Mouse (Mus musculus) brain, embryonic 14.5 days (tissue): Measurements from ENCODE around the gene Pdk2.

ENCODE experiments used
- CTCF ChIP-seq: fragments of 200-500 bp; IDR thresholded peaks from 2 replicates; pipeline ENCODE4 v1.5.1; 2012; ENCODE audit warnings: inconsistent platforms, mild to moderate bottlenecking, moderate library complexity, borderline replicate concordance; ENCODE audit not compliant: insufficient read depth, insufficient read length; ENCODE audit errors: extremely low read depth
- POLR2A ChIP-seq: fragments of 200-500 bp; IDR thresholded peaks from 2 replicates; pipeline ENCODE4 v1.6.1; 2012; ENCODE audit warnings: mild to moderate bottlenecking, inconsistent platforms, borderline replicate concordance; ENCODE audit not compliant: poor library complexity, insufficient read depth, insufficient read length, severe bottlenecking; ENCODE audit errors: extremely low read depth

DNA sequence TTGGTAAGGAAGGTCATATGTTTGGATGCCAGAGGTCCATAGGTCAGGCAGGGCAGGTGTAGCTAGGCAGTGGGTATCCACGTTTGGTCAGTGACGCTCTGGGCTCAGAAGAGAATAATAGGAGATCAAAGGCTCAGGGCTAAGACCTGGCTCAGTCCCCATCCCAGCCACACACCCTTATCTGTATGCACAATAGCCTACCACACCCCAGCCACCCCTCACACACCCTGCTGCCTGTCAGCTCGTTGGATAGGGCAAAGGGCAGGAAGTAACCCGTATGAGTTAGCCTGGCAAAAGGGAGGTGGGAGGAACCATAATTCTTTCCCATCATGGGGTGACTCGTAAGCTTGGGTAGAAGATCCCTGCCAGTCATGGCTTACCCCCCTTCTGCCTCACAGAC is 43.6 kb downstream of the Pdk2 start:
- TF ChIP-seq POLR2A, result no peak
- TF ChIP-seq CTCF, result no peak
